Mouse (Mus musculus): Measurements from ENCODE around the gene Ncstn. TPM values are rescaled to one million over a fixed set of nuclear protein-coding genes. Genes with fewer than 3 reads are reported as not detected.

The Ncstn gene
- polyA plus RNA-seq, 1 experiment: 64.4 TPM

GRCm38 (mm10) chr1:172062101-172062500 lies 20.5 kb downstream of the Ncstn start:
- Histone ChIP-seq H3K4me1 (ENCODE audit: control insufficient read depth, insufficient read depth, insufficient read length) (no peaks in the 10 kb centered on the region), H3K27me3 (ENCODE audit: control insufficient read depth, insufficient read depth, low read length) (no peaks in the 10 kb centered on the region), H3K36me3 (ENCODE audit: control insufficient read depth, insufficient read depth, low read length) (peaks cover 25% of the 10 kb centered on the region), H3K4me3 (ENCODE audit: extremely low read depth, insufficient read depth, insufficient read length) (no peak overlapping the region), H3K27ac (ENCODE audit: insufficient read depth, low read length) (no peak overlapping the region)
- 84% methylated on average over 2 of the region's 2 CpGs for WGBS
- TF ChIP-seq POLR2A (IDR thresholded peaks at IDR 0.05; ENCODE audit: low read depth, low read length): no peak
- no peak for TF ChIP-seq CTCF (IDR thresholded peaks at IDR 0.05; ENCODE audit: extremely low read depth, insufficient read depth, insufficient read length, insufficient replicate concordance)
- no peak for DNase-seq (ENCODE audit: low read depth in 1 of 2, low spot score in 2 of 2)

- TF ChIP-seq CTCF (IDR thresholded peaks at IDR 0.05; ENCODE audit: extremely low read depth, insufficient read depth, insufficient read length, insufficient replicate concordance): no peak
- no peak for TF ChIP-seq POLR2A (IDR thresholded peaks at IDR 0.05; ENCODE audit: low read depth, low read length)
- 87% methylated on average over 8 of the region's 8 CpGs for WGBS
Observed at GRCm38 (mm10) chr1:172061217-172061616, 21.4 kb downstream of the Ncstn start.

GRCm38 (mm10) chr1:172060659-172061058 lies 21.9 kb downstream of the Ncstn start:
- peaks cover 14% of the 10 kb centered on the region for H3K36me3 ChIP-seq (ENCODE audit: control insufficient read depth, insufficient read depth, low read length)
- WGBS: 72% methylated on average over 4 of the region's 4 CpGs

More at GRCm38 (mm10) chr1:172061217-172061616, 21.4 kb downstream of the Ncstn start:
- Histone ChIP-seq H3K4me3 (ENCODE audit: extremely low read depth, insufficient read depth, insufficient read length) (no peak overlapping the region), H3K4me1 (ENCODE audit: control insufficient read depth, insufficient read depth, insufficient read length) (no peaks in the 10 kb centered on the region), H3K27ac (ENCODE audit: insufficient read depth, low read length) (no peak overlapping the region), H3K27me3 (ENCODE audit: control insufficient read depth, insufficient read depth, low read length) (no peaks in the 10 kb centered on the region), H3K36me3 (ENCODE audit: control insufficient read depth, insufficient read depth, low read length) (peaks cover 17% of the 10 kb centered on the region)
- no peak for DNase-seq (ENCODE audit: low read depth in 1 of 2, low spot score in 2 of 2)

GRCm38 (mm10) chr1:172058874-172059273 lies 23.7 kb downstream of the Ncstn start:
- H3K4me1 ChIP-seq (ENCODE audit: control insufficient read depth, insufficient read depth, insufficient read length): peaks cover 3% of the 10 kb centered on the region; the same call in 1 of the 2 replicates
- 80% methylated on average over 7 of the region's 7 CpGs for WGBS
- no peak for TF ChIP-seq CTCF (IDR thresholded peaks at IDR 0.05; ENCODE audit: extremely low read depth, insufficient read depth, insufficient read length, insufficient replicate concordance)
- no peak for TF ChIP-seq POLR2A (IDR thresholded peaks at IDR 0.05; ENCODE audit: low read depth, low read length)
- no peak for DNase-seq (ENCODE audit: low read depth in 1 of 2, low spot score in 2 of 2)
- no peak overlapping the region for H3K4me3 ChIP-seq (ENCODE audit: extremely low read depth, insufficient read depth, insufficient read length)
- no peaks in the 10 kb centered on the region for H3K36me3 ChIP-seq (ENCODE audit: control insufficient read depth, insufficient read depth, low read length)
- no peak overlapping the region for H3K27ac ChIP-seq (ENCODE audit: insufficient read depth, low read length)
- H3K27me3 ChIP-seq (ENCODE audit: control insufficient read depth, insufficient read depth, low read length): peaks cover 7% of the 10 kb centered on the region; the same call in 1 of the 2 replicates

More at GRCm38 (mm10) chr1:172060659-172061058, 21.9 kb downstream of the Ncstn start:
- Histone ChIP-seq H3K4me1 (ENCODE audit: control insufficient read depth, insufficient read depth, insufficient read length) (no peaks in the 10 kb centered on the region), H3K4me3 (ENCODE audit: extremely low read depth, insufficient read depth, insufficient read length) (no peak overlapping the region), H3K27ac (ENCODE audit: insufficient read depth, low read length) (no peak overlapping the region), H3K27me3 (ENCODE audit: control insufficient read depth, insufficient read depth, low read length) (no peaks in the 10 kb centered on the region)
- TF ChIP-seq CTCF (IDR thresholded peaks at IDR 0.05; ENCODE audit: extremely low read depth, insufficient read depth, insufficient read length, insufficient replicate concordance): no peak
- TF ChIP-seq POLR2A (IDR thresholded peaks at IDR 0.05; ENCODE audit: low read depth, low read length): no peak
- DNase-seq (ENCODE audit: low read depth in 1 of 2, low spot score in 2 of 2): no peak

GRCm38 (mm10) chr1:172058321-172058720 lies 24.3 kb downstream of the Ncstn start:
- TF ChIP-seq POLR2A (IDR thresholded peaks at IDR 0.05; ENCODE audit: low read depth, low read length): no peak
- no peak for TF ChIP-seq CTCF (IDR thresholded peaks at IDR 0.05; ENCODE audit: extremely low read depth, insufficient read depth, insufficient read length, insufficient replicate concordance)
- no peak for DNase-seq (ENCODE audit: low read depth in 1 of 2, low spot score in 2 of 2)
- H3K4me1 ChIP-seq (ENCODE audit: control insufficient read depth, insufficient read depth, insufficient read length): peaks cover 4% of the 10 kb centered on the region; the same call in 1 of the 2 replicates
- H3K36me3 ChIP-seq (ENCODE audit: control insufficient read depth, insufficient read depth, low read length): no peaks in the 10 kb centered on the region
- peaks cover 10% of the 10 kb centered on the region for H3K27me3 ChIP-seq (ENCODE audit: control insufficient read depth, insufficient read depth, low read length)
- no peak overlapping the region for H3K27ac ChIP-seq (ENCODE audit: insufficient read depth, low read length)
- WGBS: 89% methylated on average over 6 of the region's 6 CpGs
- no peak overlapping the region for H3K4me3 ChIP-seq (ENCODE audit: extremely low read depth, insufficient read depth, insufficient read length)

- peaks cover 10% of the 10 kb centered on the region for H3K27me3 ChIP-seq (ENCODE audit: control insufficient read depth, insufficient read depth, low read length)
- whole genome bisulfite sequencing: 88% methylated on average over 2 of the region's 2 CpGs
- TF ChIP-seq CTCF (IDR thresholded peaks at IDR 0.05; ENCODE audit: extremely low read depth, insufficient read depth, insufficient read length, insufficient replicate concordance): no peak
- TF ChIP-seq POLR2A (IDR thresholded peaks at IDR 0.05; ENCODE audit: low read depth, low read length): no peak
Observed at GRCm38 (mm10) chr1:172057491-172057921, 25.1 kb downstream of the Ncstn start, which contains the start of gene Nhlh1. Nhlh1 (minus strand) TSS chr1:172057573.

GRCm38 (mm10) chr1:172056251-172056650 lies 26.3 kb downstream of the Ncstn start:
- DNase-seq (ENCODE audit: low read depth in 1 of 2, low spot score in 2 of 2): no peak
- TF ChIP-seq POLR2A (IDR thresholded peaks at IDR 0.05; ENCODE audit: low read depth, low read length) (no peak), CTCF (IDR thresholded peaks at IDR 0.05; ENCODE audit: extremely low read depth, insufficient read depth, insufficient read length, insufficient replicate concordance) (no peak)
- no peak overlapping the region for H3K4me3 ChIP-seq (ENCODE audit: extremely low read depth, insufficient read depth, insufficient read length)
- H3K27ac ChIP-seq (ENCODE audit: insufficient read depth, low read length): no peak overlapping the region
- WGBS: 84% methylated on average over 4 of the region's 4 CpGs
- peaks cover 4% of the 10 kb centered on the region; the same call in 1 of the 2 replicates for H3K4me1 ChIP-seq (ENCODE audit: control insufficient read depth, insufficient read depth, insufficient read length)
- H3K27me3 ChIP-seq (ENCODE audit: control insufficient read depth, insufficient read depth, low read length): peaks cover 10% of the 10 kb centered on the region
- no peaks in the 10 kb centered on the region for H3K36me3 ChIP-seq (ENCODE audit: control insufficient read depth, insufficient read depth, low read length)

More at GRCm38 (mm10) chr1:172057491-172057921, 25.1 kb downstream of the Ncstn start, which contains the start of gene Nhlh1:
- no peak for DNase-seq (ENCODE audit: low read depth in 1 of 2, low spot score in 2 of 2)
- H3K36me3 ChIP-seq (ENCODE audit: control insufficient read depth, insufficient read depth, low read length): no peaks in the 10 kb centered on the region
- H3K4me3 ChIP-seq (ENCODE audit: extremely low read depth, insufficient read depth, insufficient read length): no peak within 1 kb of the TSS
- no peak within 1 kb of the TSS for H3K27ac ChIP-seq (ENCODE audit: insufficient read depth, low read length)
- H3K4me1 ChIP-seq (ENCODE audit: control insufficient read depth, insufficient read depth, insufficient read length): peaks cover 4% of the 10 kb centered on the region; the same call in 1 of the 2 replicates

Data from spleen, adult 2 months (tissue).